Mouse (Mus musculus) adrenal gland, adult 8-10 months (tissue): ENCODE data around the gene Mien1. TPM values are rescaled to one million over a fixed set of nuclear protein-coding genes. Genes with fewer than 3 reads are reported as not detected.

Experiments
- DNase-seq: peaks from one replicate; pipeline ENCODE4 v3.0.0; 2022
- total RNA-seq, 4 experiments: library from RNA; stranded (reverse); gene quantifications; 2 replicates each; pipeline ENCODE4 v1.2.4; 2022

The Mien1 gene
- total RNA-seq, 4 experiments from 2014 or later: 78.5 to 100 (median 88.6) TPM

DNA sequence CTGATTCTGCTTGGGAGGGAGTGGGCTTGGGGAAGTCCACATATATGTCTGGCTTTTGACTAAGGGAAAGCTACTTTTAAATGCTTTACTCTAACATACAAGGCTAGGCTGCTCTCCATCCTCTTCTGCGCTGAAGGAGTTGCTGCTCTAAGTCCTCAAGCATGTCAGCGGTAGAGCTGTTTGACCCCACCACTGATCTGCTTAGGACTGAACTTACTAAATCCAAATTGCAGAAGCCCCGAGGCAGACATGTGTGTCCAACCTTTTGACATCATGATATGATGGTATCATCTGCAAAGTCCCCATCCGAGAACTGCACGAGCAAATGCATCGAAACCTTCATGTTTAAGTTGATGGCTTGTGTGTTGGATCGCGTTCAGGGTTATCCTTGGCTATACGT lies 21.1 kb upstream of the Mien1 start:
- no peak for DNase-seq

DNA sequence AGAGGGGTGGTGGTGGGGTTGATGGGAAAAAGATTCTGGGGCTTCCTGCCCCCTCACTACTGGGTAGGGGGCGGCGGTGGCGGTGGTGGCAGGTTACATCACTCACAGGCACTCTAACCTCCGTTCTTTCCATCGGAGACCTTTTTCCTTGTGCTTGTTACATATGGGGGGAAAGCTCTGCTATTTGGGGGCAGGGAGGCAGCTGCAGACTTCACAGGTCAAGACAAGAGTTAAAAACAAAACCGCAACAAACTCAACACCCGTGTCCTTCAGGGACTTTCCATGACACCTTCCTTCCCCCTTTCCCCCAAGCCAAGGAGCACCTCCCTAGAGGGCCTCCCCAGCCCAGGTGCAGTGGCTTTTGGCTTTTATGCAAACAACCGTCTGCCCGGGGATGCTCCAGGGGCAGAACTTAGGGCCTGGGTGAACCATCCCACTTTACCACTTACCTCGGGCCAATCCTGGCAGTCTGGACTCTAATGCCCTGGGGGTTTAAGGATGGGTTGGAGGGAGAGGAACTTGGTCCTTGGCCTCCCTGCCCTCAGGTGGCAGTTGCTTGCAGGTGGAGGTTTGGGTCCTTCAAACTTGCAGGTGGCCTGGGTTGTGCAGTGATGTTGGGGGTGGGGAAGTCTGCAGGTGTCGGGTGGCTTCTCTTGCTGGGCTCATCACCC lies 20.4 kb upstream of the Mien1 start:
- DNase-seq: no peak

DNA sequence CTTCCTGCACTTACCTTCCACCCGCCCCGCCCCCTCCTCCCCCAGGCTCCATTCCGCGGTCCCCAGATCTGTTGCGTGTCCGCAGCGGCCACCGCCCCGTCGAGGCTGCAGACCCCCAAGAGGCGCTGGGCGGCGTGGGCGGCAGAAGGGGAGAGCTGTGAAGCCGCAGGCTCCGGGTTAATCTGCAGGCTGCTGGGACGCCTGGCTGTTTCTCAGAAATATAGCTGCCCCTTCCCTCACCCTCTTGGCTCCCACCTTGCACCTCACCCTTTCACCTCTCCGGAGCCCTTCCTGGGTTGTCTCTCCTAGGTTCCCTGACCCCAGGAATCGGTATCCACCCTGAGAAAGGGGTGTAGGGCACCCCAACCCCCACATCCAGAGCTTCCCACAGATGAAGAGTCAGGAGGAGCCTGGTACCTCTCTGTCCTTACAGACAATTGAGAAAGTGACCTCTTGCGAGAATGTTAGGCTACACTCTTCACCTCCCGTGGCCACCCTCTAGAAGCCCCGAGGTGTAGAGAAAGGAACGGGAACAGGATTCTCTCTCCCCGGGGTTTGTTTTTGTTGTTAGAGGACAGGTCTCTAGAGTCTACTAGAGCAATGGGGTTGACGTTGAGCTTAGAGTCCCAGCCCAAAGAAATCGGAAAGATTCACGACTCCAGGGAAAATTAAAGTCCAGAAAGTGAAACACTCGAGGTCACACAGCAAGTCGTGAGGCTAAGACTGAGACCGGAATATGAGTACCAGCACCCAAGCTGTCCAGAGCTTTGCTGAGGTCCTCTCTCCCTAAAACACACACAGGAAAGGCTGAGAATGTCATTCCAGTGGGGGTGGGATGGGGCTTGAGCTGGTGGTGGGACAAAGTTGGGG lies 19.6 kb upstream of the Mien1 start:
- no peak for DNase-seq

DNA sequence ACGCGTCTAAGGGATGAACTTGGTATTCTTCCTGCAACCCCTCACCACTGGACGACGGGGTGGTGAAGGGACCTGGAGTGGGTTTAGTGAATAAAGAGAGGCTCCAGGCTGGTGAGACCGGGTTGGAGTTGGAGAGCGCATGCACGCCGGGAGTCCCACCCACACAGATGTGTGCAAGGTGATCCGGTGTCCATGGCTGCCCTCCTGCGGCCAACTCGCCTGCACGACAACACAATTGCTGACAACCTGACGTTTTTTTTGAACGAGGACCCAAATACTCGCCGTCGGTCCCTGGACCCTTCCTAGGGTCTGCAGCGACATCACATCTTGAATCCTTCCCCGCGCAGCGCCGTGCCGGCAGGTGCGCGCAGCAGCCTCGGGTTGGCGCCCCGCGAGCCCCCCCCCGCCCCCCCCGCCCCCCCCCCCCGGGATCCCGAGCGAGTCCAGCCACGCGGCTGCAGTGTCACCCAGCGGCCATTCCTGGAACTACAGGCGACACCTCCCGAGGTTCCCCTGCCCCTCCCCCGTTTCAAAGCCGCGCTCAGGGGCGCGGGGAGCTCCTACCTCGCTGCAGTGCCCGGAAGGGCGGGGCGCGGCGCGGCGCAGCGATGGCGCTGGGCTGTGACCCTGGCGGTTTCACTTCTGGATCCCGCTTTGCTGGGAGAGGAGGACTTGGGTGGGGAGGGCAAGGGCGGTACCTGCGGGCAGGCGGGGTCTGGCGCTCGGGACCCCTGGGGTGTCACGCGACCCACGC lies 18.8 kb upstream of the Mien1 start:
- peak; percentile 61 for DNase-seq

DNA sequence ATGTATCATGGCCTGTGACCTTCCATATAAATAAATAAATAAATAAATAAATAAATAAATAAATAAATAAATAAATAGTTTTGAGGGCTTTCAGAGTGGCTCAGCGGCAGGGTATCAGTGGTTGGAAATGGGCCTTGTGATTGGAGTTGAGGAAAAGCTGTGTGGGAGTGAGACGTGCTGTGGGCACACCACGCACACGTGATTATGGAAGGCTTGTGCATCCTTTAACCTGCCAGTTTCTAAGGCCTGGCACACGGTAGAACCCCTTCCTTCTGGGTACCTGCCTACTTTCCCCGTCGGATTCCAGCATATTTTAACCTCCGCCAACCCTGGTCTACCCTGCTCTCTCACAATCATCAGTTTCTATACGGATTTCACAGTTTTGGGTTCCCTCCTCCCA lies 18.2 kb upstream of the Mien1 start:
- DNase-seq: no peak

DNA sequence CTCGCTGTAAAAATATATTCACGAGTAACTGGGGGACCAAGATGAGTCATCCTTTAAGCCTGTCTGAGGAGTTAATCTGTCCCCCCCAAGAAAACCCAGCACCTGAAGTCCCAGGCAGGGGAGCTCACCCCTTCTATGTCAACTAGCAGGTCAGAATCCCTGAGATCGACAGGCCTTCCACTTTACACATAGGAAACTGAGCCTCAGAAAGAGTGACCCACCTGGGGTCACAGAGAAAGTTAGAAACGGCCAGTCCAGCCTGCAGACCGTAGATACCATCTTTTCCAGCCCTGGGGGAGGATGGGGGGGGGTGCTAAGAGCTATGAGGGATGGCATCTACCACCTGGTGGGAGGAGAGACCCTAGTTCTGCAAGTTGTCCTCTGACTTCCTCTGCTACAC lies 17.8 kb upstream of the Mien1 start:
- DNase-seq: no peak

DNA sequence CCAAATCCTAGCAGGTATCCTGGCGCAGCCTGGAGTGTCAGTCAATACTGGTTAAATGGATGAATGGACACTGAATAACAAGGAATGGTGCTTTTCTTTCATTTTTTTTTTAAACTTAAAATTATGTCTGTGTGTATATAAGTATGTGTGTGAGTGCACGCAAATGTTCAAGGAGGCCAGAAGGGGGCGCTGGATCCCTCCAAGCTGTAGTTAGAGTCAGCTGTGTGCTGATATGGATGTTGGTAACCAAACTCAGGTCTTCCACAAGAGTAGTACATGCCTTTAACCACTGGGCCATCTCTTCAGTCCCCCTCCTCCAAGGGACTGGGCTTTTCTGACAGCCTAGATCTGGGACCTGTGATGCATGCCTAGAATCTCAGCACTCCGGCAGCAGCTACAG lies 16.7 kb upstream of the Mien1 start:
- DNase-seq: no peak

DNA sequence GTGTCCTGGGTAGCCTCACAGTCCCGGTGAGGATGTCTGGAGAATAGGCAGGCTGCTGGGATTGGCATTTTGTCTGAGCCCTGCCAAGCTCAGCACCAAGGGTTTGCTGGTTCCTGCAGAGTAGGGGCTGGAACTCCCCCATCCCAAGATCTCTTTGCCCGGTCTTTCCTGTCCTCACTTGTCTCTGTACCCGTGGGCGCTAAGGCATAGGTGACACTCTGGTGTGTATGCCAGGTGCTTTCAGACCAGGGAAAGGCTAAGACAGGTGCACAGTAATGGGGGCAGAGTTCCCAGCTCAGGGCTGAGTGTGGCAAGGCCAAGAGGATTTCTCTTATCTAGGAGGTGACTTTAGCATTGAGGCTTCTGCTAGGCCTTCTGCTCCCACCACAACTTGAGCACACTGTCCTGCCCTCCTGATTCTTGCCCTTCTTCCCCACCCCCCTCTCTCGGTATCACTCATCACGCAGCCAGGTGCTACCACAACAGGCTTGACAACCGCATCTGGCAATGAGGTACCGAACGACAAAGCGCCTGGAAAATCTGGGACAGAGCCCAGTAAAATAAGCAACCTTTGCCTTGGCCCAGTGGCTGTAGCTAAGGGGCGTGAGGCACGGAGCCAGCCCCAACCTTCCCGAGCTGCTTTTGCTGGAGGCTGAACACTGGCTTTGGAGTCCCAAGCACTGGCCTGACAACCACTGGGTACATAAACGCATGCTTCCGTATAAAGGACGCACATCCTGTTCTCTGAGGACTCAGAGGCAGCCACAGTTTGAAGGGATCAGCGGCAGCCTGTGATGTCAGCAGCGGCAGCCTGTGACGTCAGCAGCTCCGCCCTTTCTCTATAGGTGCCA lies 11.4 kb upstream of the Mien1 start:
- no peak for DNase-seq

DNA sequence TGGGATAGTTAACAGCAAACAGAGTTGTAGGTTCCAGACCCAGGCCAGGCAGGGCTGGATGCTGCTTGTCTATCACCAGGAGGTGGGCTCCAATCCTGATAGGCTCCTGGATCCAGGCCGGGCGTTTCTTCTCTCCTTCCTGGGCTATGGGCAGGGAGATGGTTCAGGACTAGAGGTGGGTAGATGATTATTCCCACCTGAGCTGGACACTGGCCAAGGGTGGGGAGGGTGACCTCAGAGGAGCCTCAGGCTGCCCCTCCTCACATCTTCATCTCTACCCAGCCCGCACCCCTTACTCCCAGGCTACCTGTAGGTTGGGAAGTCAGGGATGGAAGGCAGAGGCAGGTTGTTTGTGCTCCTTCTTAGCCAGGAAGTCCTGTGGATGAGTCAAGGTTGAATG lies 10.6 kb upstream of the Mien1 start:
- DNase-seq: no peak

DNA sequence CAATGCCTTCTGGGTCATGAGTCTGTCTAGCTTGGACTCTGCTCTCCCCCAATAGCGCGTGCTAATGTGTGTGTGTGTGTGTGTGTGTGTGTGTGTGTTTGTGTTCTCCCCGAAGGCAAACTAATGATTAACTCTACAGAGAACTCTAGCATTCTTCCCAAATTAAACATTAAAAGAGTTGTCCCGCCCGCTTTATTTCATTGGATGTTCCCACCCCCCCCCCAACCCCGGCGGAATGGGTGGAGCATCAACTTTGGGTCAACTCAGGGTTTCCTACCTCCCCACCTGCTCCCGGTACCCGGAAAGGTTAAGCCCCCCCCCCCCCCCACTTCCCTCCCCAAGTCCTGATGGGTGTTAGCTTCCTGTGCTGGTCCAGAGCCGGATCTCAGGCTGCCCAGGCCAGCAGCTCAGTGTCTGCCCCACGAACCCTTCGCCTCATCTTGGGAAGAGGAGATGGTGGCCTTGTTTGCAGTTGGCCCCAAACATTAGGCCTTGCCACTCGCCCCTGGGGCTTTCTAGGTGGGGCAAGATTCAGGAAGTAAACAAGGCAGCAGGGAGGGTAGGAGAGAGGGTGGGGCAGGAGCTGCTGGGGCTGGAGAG lies 9.5 kb upstream of the Mien1 start:
- no peak for DNase-seq

DNA sequence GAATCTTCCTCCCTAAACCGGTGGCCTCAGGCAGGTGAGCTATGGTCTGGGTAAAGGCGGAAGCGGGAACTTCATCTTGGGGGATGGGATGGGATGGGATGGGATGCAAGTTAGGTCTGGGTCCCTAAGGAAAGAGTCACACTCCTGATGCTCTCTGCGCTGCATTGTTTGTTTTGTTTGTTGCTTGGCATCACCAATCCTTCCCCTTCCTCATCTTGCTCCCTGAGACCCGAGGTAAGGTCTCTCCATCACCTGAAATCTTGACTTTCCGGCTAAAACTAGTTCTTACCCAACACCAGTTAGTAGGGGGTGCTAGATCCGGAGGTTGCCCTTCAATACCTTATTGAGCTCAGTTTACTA lies 8.7 kb upstream of the Mien1 start:
- no peak for DNase-seq

DNA sequence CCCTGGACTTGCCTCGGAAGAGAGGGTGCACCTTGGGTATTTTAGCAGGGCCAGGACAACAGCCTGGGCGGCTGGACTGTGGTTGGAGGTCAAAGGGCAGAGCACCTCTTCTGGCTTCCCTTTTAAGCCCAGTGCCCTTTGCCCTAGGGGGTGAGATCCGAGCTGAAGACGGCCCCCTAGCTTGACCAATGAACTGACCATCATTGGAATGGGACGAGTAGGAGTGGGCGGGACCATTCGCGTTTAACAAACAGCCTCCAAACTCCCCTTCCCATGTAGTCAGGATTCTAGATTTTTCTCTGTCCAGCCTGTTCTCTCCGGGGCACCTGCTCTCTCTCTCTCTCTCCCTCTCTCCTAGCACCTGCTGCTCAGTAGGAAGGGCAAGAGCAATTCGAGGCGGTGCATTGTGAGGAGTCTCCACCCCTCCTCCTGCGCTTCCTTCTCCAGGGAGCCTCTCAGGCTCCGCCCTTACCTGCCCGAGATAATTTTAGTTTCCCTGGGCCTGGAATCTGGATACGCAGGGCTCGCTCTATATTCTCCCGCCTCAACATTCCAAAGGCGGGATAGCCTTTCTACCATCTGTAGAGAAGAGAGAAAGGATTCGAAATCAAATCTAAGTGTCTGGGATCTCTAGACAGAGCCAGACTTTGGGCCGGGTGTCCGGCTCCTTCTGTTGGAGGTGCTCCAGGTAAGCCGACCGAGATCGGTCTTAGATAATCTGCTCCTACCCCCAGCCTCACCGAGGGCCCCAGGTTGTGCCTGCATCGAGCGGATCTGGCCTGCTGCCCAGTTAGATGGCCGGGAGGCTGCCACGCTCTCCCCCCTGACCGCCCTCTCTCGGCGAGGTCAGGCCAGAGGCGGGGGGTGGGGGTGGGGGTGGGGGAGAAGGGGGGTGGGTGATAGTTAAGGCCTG lies 8.0 kb upstream of the Mien1 start:
- no peak for DNase-seq

DNA sequence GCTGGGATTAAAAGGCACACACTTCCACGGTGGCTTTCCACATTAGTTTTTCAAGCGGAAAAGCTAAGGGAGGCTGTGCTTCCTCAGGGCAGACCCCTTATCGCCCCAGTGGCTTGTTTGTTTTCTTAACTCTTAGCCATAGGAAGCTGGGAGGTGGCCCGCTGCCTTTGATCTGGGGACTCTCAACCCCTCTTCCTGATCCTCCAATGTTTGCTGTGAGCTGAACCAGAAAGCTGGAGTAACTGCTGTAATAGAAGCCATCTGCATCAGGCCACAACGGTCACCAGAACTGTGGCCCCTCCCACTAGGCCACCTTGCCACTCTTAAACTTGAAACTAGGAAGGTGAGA lies 7.4 kb upstream of the Mien1 start, which contains the start of gene Grb7:
TSS of gene Grb7 (plus strand) at position 182 of the 349 bp plus-strand sequence.
- DNase-seq: no peak

DNA sequence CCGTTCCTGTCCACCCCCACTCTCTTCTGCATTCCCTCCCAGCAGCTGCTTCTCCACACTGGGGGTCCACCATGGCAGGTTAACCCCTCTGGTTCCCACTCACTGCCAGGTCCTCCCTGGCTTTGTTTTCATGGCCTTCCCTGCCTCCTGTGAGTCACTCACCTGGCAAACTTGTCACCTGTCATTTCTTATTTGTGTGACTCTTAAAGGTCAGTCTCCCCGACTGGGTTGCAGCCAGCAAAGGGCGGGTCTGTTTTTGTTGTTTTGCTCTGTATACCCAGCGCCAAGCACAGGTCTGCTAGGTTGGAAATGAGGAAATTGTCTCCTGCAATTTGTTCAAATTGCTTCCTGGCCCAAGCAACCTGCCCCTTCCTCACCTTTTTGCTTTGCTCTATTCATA lies 6.9 kb upstream of the Mien1 start:
- DNase-seq: no peak

DNA sequence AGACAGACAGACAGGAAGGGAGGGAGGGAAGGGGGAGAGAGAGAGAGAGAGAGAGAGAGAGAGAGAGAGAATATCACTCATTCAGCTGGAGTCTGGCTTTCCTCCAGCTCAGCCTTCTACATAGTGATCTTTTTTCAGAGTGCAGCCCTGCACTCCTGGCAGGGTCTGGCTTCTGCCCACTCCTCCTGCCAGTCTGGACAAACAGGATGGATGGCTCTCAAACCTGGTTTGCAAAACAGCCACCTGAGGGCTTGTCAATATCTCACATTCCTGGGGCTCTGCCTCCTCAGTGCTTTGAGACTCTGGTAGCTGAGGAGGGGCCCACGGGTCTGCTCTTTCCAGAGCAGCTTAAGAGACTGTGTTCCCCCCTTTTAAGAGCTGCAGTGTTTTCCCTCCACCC lies 6.4 kb upstream of the Mien1 start:
- no peak for DNase-seq

DNA sequence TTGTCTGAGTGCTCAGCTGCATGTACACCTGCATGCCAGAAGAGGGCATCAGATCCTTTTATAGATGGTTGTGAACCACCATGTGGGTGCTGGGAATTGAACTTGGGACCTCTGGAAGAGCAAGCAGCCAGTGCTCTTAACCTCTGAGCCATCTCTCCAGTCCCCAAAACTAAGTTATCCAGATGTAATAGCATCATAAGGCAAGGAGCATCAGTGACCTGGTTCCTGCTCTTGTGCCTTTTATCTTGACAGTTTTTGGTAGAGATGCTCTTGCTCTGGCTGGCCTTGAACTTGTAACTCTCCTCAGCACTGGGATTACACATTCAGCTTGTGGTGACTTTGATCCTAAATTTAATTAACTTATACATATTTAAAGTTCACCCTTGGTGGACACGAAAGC lies 4.9 kb upstream of the Mien1 start:
- DNase-seq: no peak

DNA sequence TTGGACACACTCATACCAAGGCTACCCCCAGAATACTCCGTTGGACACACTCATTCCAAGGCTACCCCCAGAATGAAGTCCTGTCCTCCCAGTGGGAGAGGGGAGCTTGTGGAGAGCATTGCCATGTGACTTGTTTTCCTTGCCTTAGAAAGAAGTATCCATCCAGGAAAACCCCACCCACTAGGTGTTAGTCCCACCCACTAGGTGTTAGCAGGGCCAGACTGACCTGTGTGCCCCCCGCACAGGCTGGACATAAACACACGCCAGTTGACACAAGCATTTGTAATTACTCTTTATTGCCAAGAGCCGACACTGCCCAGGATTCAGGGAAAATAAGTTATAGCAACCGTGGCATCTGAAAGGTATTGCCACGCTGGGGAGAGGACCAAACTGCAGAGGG lies 1.4 kb downstream of the Mien1 start:
- no peak for DNase-seq

DNA sequence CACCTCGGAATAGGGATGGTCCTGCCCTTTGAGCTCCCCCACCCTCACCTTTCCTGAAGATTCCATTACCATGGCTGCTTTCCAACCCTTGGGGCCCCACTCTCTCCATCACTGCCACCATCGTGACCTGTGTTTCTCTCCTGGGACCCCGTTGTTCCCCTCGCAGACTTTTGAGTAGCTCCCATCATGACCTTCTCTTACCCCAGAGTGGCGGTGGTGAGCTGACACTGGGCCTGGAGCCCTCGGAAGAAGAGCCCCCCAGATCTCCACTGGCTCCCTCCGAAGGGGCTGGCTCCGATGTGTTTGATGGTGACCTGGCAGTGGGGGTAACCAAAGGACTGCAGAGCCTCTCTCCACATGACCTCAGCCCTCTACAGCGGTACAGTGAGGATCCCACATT lies 3.1 kb downstream of the Mien1 start:
- no peak for DNase-seq

DNA sequence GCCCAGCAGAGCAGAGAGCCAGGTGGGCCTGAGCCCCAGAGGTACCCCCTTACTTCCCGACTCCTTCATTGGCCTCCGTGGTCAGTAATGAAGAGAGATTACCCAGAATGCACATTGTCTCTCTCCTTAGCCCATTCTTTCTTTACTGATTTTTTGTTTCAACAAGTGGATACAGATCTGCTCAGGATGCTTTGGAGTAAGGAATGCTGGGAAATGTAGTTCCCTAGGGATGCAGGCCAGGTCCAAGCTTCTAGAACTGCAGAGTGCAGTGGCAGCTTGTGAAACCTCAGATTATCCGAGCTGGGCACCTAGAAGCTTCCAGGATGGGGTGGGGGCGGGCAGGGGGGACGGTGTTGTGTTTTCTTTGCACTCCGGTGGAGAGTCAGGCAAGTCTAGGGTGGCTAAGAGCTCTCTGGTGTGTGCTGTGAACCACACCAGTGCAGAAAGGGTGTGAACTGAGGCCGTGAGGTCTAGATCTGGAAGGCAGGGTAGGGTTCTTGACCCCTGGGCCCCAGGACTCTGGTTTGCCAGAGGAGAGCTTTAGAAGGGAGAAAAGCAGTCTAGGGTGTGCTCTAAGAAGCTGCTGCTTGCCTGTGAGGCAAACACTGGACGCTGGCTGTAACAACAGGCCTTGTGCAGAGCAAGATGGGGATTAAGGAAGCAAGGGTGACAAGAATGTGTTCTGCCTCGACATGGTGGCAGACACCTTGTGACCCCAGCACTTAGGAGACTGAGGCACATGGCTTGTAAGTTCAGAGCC lies 6.9 kb downstream of the Mien1 start:
- no peak for DNase-seq

DNA sequence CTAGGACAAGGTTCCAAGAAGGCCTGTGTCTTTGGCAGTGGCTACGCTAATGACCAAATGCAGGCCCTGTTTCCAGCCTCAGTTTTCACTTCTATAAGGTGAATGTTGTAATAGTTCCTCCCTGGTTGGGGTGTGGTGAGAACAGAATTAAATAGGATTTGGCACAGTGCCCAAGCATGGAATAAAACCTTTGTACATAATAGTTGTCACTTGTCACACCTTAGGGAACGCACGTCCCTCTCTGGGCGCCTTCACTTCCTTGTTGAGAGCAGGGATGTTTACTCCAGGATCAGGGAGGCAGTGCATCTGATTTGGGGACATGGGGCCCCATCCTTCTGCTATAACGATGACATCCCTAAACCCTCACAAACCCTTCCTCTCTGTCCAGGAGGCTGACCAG lies 10.4 kb downstream of the Mien1 start:
- no peak for DNase-seq
